ENCODE assay signal across 21 mouse cellular contexts in genomic region chr12:112769751-112770150, GRCm38 (mm10).
"Had no signal": no experiment of that assay in that cellular context is flagged by ENCODE, and none has a peak within 500 bp of the region (broad histone marks: within the 10 kb centered on the region; RNA-seq: fewer than 3 reads in every experiment).

No protein-coding gene starts in this region.

- H3K4me1 ChIP-seq: hindbrain, embryonic 13.5 days; hindbrain, embryonic 15.5 days; kidney, embryonic 15.5 days; limb, embryonic 15.5 days; liver, embryonic 12.5 days had no signal

- H3K4me2 ChIP-seq: heart, embryonic 11.5 days; hindbrain, embryonic 13.5 days; hindbrain, embryonic 15.5 days; kidney, embryonic 15.5 days; limb, embryonic 13.5 days; limb, embryonic 15.5 days; liver, embryonic 12.5 days had no signal

- H3K27ac ChIP-seq: heart, adult 2 months; hindbrain, embryonic 13.5 days; hindbrain, embryonic 15.5 days; hindbrain, postnatal 0 days; kidney, embryonic 15.5 days; kidney, postnatal 0 days; limb, embryonic 13.5 days; limb, embryonic 15.5 days; liver, embryonic 12.5 days; liver, embryonic 14.5 days had no signal

- H3K36me3 ChIP-seq: hindbrain, embryonic 13.5 days; hindbrain, embryonic 15.5 days; kidney, embryonic 15.5 days; limb, embryonic 13.5 days; limb, embryonic 15.5 days; liver, embryonic 12.5 days had no signal

- H3K9ac ChIP-seq: hindbrain, embryonic 13.5 days; hindbrain, embryonic 15.5 days; kidney, embryonic 15.5 days; limb, embryonic 13.5 days; limb, embryonic 15.5 days; liver, embryonic 12.5 days; liver, embryonic 14.5 days had no signal

- H3K9me3 ChIP-seq: hindbrain, embryonic 15.5 days; kidney, embryonic 15.5 days; limb, embryonic 15.5 days; liver, embryonic 12.5 days had no signal

- H3K27me3 ChIP-seq: hindbrain, embryonic 13.5 days; hindbrain, embryonic 15.5 days; kidney, embryonic 15.5 days; limb, embryonic 13.5 days; limb, embryonic 15.5 days had no signal

- ATAC-seq: liver, embryonic 12.5 days had no signal

- DNase-seq: gastrocnemius, postnatal 36 days; heart, postnatal 10 days; heart, postnatal 36 days; kidney, adult 11 months; kidney, adult 2 months; kidney, adult 9 months; kidney, postnatal 14 days; kidney, postnatal 36 days; layer of hippocampus, adult 9-11 months; layer of hippocampus, postnatal 36 days had no signal

- H3K4me3 ChIP-seq: heart, adult 2 months; hindbrain, embryonic 13.5 days; hindbrain, embryonic 15.5 days; kidney, embryonic 15.5 days; limb, embryonic 13.5 days; limb, embryonic 15.5 days; liver, embryonic 12.5 days had no signal
